Mouse (Mus musculus): ENCODE results near the gene Mindy4.
A peak's percentile ranks its signal among the peaks of the same experiment; 100 is the strongest.

Gene Mindy4

GRCm38 (mm10) chr6:55338934-55339825 lies 136.0 kb downstream of the Mindy4 start:
- no peak for DNase-seq (ENCODE audit: low read depth, low spot score)

GRCm38 (mm10) chr6:55341688-55342087 lies 138.5 kb downstream of the Mindy4 start:
- DNase-seq (ENCODE audit: low read depth, low spot score): no peak

- no peak for DNase-seq (ENCODE audit: low read depth, low spot score)
Observed at GRCm38 (mm10) chr6:55342328-55342727, 139.1 kb downstream of the Mindy4 start.

- DNase-seq (ENCODE audit: low read depth, low spot score): no peak
Observed at GRCm38 (mm10) chr6:55343446-55343845, 140.3 kb downstream of the Mindy4 start.

GRCm38 (mm10) chr6:55344291-55345016 lies 141.3 kb downstream of the Mindy4 start:
- no peak for DNase-seq (ENCODE audit: low read depth, low spot score)

- DNase-seq (ENCODE audit: low read depth, low spot score): no peak
Observed at GRCm38 (mm10) chr6:55345264-55345663, 142.1 kb downstream of the Mindy4 start.

GRCm38 (mm10) chr6:55346491-55346890 lies 143.3 kb downstream of the Mindy4 start:
- DNase-seq (ENCODE audit: low read depth, low spot score): no peak

- no peak for DNase-seq (ENCODE audit: low read depth, low spot score)
Observed at GRCm38 (mm10) chr6:55347711-55348571, 144.8 kb downstream of the Mindy4 start.

GRCm38 (mm10) chr6:55349231-55349630 lies 146.0 kb downstream of the Mindy4 start:
- no peak for DNase-seq (ENCODE audit: low read depth, low spot score)

GRCm38 (mm10) chr6:55350383-55350952 lies 147.3 kb downstream of the Mindy4 start:
- DNase-seq (ENCODE audit: low read depth, low spot score): no peak

GRCm38 (mm10) chr6:55351712-55352111 lies 148.5 kb downstream of the Mindy4 start:
- no peak for DNase-seq (ENCODE audit: low read depth, low spot score)

GRCm38 (mm10) chr6:55353711-55354445 lies 150.7 kb downstream of the Mindy4 start:
- no peak for DNase-seq (ENCODE audit: low read depth, low spot score)

- DNase-seq (ENCODE audit: low read depth, low spot score): no peak
Observed at GRCm38 (mm10) chr6:55354456-55355117, 151.4 kb downstream of the Mindy4 start.

GRCm38 (mm10) chr6:55355575-55355974 lies 152.4 kb downstream of the Mindy4 start:
- DNase-seq (ENCODE audit: low read depth, low spot score): no peak

GRCm38 (mm10) chr6:55356017-55356703 lies 153.0 kb downstream of the Mindy4 start:
- DNase-seq (ENCODE audit: low read depth, low spot score): no peak

- no peak for DNase-seq (ENCODE audit: low read depth, low spot score)
Observed at GRCm38 (mm10) chr6:55356976-55357635, 153.9 kb downstream of the Mindy4 start.

- no peak for DNase-seq (ENCODE audit: low read depth, low spot score)
Observed at GRCm38 (mm10) chr6:55357636-55358031, 154.5 kb downstream of the Mindy4 start.

GRCm38 (mm10) chr6:55358731-55359143 lies 155.6 kb downstream of the Mindy4 start:
- peak; percentile 41 for DNase-seq (ENCODE audit: low read depth, low spot score)

- no peak for DNase-seq (ENCODE audit: low read depth, low spot score)
Observed at GRCm38 (mm10) chr6:55362663-55363062, 159.5 kb downstream of the Mindy4 start.

Measured in A20 (cell line).